Mouse (Mus musculus): ENCODE measurements around the gene Cpne2. TPM values are rescaled to one million over a fixed set of nuclear protein-coding genes. Genes with fewer than 3 reads are reported as not detected.
A peak's percentile ranks its signal among the peaks of the same experiment; 100 is the strongest.

Gene Cpne2
- polyA plus RNA-seq, 1 experiment from 2014 or later, result 10.6 TPM

DNA sequence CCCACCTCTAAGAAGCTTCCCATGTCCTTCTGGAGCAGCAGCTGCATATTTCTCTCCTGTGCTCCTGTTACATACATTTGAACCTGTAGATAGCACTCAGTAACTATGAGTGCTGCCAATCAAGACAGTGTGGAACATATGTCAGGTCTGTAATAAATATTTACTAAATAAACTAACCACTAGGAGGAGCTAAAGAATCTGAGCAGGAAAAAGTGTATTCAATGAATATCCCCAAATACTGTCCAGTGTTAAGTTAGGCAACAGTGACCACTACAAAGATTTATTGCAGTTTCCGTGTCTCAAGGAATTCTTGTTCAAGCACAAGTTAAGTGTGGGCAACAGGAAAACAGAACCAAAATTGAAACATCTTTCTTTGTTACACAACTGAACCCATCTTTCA lies 61.4 kb downstream of the Cpne2 start:
- Histone ChIP-seq H3K36me3 (no peaks in the 10 kb centered on the region), H3K9ac (no peak overlapping the region), H3K27me3 (replicated peaks) (no peaks in the 10 kb centered on the region), H3K9me3 (no peaks in the 10 kb centered on the region), H3K4me1 (0 out of 2 replicates have a peak, but pooled peaks cover 3% of the 10 kb centered on the region), H3K27ac (no peak overlapping the region), H3K4me3 (replicated peaks) (no peak overlapping the region), H3K4me2 (no peak overlapping the region)
- no peak for ATAC-seq (ENCODE audit: insufficient read depth, low FRiP score, low read depth)
- WGBS, result 54% methylated on average over 1 of the region's 1 CpGs

DNA sequence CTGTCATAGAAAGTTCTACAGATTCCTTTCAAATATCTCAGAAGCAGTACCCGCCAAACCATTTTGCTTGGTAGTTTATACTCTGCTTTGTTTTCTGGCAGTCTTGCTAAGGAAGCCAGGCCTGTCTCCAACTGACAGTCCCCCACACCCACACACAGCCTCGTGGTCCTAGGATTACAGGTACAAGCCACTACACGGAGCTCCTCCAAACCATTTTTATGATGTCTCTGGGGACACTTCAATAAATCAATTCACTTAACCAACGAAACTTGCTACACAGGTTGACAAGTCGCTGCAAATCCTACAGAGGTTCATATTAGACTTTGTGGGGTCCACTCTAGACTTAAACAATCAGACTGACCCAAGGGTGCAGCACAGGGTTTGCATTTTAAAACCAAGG lies 67.7 kb downstream of the Cpne2 start:
- no peaks in the 10 kb centered on the region for H3K36me3 ChIP-seq
- H3K9ac ChIP-seq, result peak overlapping the region; percentile 81; the same call in 1 of the 2 replicates
- H3K4me1 ChIP-seq, result peaks cover 14% of the 10 kb centered on the region
- no peak overlapping the region for H3K27ac ChIP-seq
- 12% methylated on average over 5 of the region's 5 CpGs for WGBS
- peak overlapping the region; percentile 67 for H3K4me3 ChIP-seq (replicated peaks)
- no peaks in the 10 kb centered on the region for H3K9me3 ChIP-seq
- no peaks in the 10 kb centered on the region for H3K27me3 ChIP-seq (replicated peaks)
- H3K4me2 ChIP-seq, result peak overlapping the region; percentile 71
- ATAC-seq (ENCODE audit: insufficient read depth, low FRiP score, low read depth), result no peak

DNA sequence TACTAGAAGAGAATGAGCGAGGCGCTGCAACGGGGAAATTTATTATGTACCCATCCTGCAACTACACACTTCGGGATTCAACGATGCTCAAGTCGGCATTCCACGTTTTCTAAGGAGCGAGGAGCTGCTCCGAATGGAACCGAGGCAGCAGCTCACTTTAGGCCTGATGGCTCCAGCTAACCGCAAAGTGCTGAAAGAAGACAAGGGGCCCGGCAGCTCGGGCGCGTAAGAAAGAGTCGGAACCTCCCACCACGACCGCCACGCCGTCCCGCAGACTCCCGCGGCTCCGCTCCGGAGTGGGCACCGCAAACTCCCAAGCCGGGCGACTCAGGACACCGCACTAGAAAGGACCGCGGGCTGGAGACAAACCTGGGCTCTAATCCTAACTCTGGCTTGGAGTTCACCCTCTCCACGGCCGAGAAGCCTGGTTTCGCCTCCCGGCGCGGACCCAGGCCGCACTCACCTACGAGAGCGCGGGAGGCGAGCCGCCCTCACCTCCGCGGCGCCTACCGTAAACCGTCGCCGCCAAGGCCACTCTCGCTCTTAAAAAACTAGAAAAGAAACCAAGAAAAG lies 68.3 kb downstream of the Cpne2 start:
- Histone ChIP-seq H3K4me3 (replicated peaks) (peak overlapping the region; percentile 67), H3K4me2 (peak overlapping the region; percentile 71), H3K27me3 (replicated peaks) (no peaks in the 10 kb centered on the region), H3K4me1 (peaks cover 14% of the 10 kb centered on the region), H3K27ac (peak overlapping the region; percentile 87), H3K9me3 (no peaks in the 10 kb centered on the region), H3K36me3 (no peaks in the 10 kb centered on the region), H3K9ac (peak overlapping the region; percentile 81)
- ATAC-seq (ENCODE audit: insufficient read depth, low FRiP score, low read depth), result peak; percentile 5; the same call in 1 of the 2 replicates
- WGBS, result under 1% methylated on average over 51 of the region's 51 CpGs

- Histone ChIP-seq H3K9me3 (no peaks in the 10 kb centered on the region), H3K9ac (peak within 1 kb of the TSS; percentile 84), H3K4me1 (peaks cover 14% of the 10 kb centered on the region), H3K4me2 (peak within 1 kb of the TSS; percentile 90), H3K27ac (peak within 1 kb of the TSS; percentile 87), H3K36me3 (no peaks in the 10 kb centered on the region), H3K4me3 (replicated peaks) (peak within 1 kb of the TSS; percentile 67), H3K27me3 (replicated peaks) (no peaks in the 10 kb centered on the region)
- under 1% methylated on average over 50 of the region's 55 CpGs for WGBS
- ATAC-seq (ENCODE audit: insufficient read depth, low FRiP score, low read depth), result peak; percentile 99
Measured at GRCm38 (mm10) chr8:94601607-94602385, 69.0 kb downstream of the Cpne2 start, which contains the start of the genes Rspry1 and Fam192a. Rspry1 (plus strand) TSS chr8:94601937. Fam192a (minus strand) TSS chr8:94601997.

- Histone ChIP-seq H3K9ac (peak overlapping the region; percentile 84), H3K4me1 (peaks cover 14% of the 10 kb centered on the region), H3K36me3 (no peaks in the 10 kb centered on the region), H3K9me3 (no peaks in the 10 kb centered on the region), H3K27ac (peak overlapping the region; percentile 50), H3K27me3 (replicated peaks) (no peaks in the 10 kb centered on the region), H3K4me2 (peak overlapping the region; percentile 90), H3K4me3 (replicated peaks) (peak overlapping the region; percentile 67)
- 1% methylated on average over 31 of the region's 31 CpGs for WGBS
- no peak; the same call in 1 of the 2 replicates for ATAC-seq (ENCODE audit: insufficient read depth, low FRiP score, low read depth)
Measured at GRCm38 (mm10) chr8:94602471-94603131, 69.8 kb downstream of the Cpne2 start.

- no peaks in the 10 kb centered on the region for H3K27me3 ChIP-seq (replicated peaks)
- H3K4me1 ChIP-seq, result peaks cover 11% of the 10 kb centered on the region
- H3K4me2 ChIP-seq, result no peak overlapping the region
- no peak for ATAC-seq (ENCODE audit: insufficient read depth, low FRiP score, low read depth)
- no peak overlapping the region for H3K9ac ChIP-seq
- no peak overlapping the region for H3K27ac ChIP-seq
- H3K4me3 ChIP-seq (replicated peaks), result no peak overlapping the region
- no peaks in the 10 kb centered on the region for H3K9me3 ChIP-seq
- 67% methylated on average over 2 of the region's 2 CpGs for WGBS
- no peaks in the 10 kb centered on the region for H3K36me3 ChIP-seq
Measured at GRCm38 (mm10) chr8:94604030-94604429, 71.2 kb downstream of the Cpne2 start.

DNA sequence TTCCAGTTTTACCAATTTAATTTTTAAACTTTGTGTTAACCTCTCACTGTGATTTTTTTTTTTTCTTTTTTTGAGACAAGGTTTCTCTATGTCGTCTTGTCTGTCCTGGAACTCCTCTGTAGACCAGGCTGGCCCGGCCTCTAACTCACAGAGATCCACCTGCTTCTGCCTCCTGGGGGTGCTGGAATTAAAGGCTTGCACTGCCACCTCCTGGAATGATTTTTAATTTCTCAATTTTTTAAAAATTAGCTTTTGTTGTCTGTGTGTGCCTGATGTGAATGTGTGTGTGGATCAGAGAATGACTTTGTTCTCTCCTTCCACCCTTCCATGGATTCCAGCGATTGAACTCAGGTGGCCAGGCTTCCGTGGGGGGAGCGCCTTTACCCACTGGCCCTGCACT lies 74.3 kb downstream of the Cpne2 start:
- 94% methylated on average over 5 of the region's 5 CpGs for WGBS
- H3K36me3 ChIP-seq, result no peaks in the 10 kb centered on the region
- H3K4me3 ChIP-seq (replicated peaks), result no peak overlapping the region
- peaks cover 5% of the 10 kb centered on the region; the same call in 1 of the 2 replicates for H3K4me1 ChIP-seq
- no peak overlapping the region for H3K9ac ChIP-seq
- no peak overlapping the region for H3K4me2 ChIP-seq
- ATAC-seq (ENCODE audit: insufficient read depth, low FRiP score, low read depth), result no peak
- no peak overlapping the region for H3K27ac ChIP-seq
- no peaks in the 10 kb centered on the region for H3K9me3 ChIP-seq
- H3K27me3 ChIP-seq (replicated peaks), result no peaks in the 10 kb centered on the region

Small RNAs within 50 kb of the gene (microRNA-seq; reads per million reads assigned to microRNA genes)
- not detected for gene Mir7072

Other genes starting within 250 kb of the Cpne2 start
- 0.08 and 0.09 TPM in 2 replicates for gene Slc12a3, start 203.8 kb upstream of the Cpne2 start, polyA plus RNA-seq (2015; fragmentation: Nextera tagmentation; extraction: Ambion mirVana)
- 144 and 158 TPM in 2 replicates for gene Herpud1, start 146.6 kb upstream of the Cpne2 start, polyA plus RNA-seq (2015; fragmentation: Nextera tagmentation; extraction: Ambion mirVana)
- gene Nlrc5, start 98.6 kb upstream of the Cpne2 start, polyA plus RNA-seq (2015; fragmentation: Nextera tagmentation; extraction: Ambion mirVana), result 0.51 and 0.54 TPM in 2 replicates
- gene Rspry1, start 68.9 kb downstream of the Cpne2 start, polyA plus RNA-seq (2015; fragmentation: Nextera tagmentation; extraction: Ambion mirVana), result 33.0 and 34.9 TPM in 2 replicates
- gene Fam192a, start 69.0 kb downstream of the Cpne2 start, polyA plus RNA-seq (2015; fragmentation: Nextera tagmentation; extraction: Ambion mirVana), result 55.6 and 61.6 TPM in 2 replicates
- 129 and 137 TPM in 2 replicates for gene Arl2bp, start 133.6 kb downstream of the Cpne2 start, polyA plus RNA-seq (2015; fragmentation: Nextera tagmentation; extraction: Ambion mirVana)
- 71.7 and 79.4 TPM in 2 replicates for gene Pllp, start 163.3 kb downstream of the Cpne2 start, polyA plus RNA-seq (2015; fragmentation: Nextera tagmentation; extraction: Ambion mirVana)
- gene Ccl22, start 212.6 kb downstream of the Cpne2 start, polyA plus RNA-seq (2015; fragmentation: Nextera tagmentation; extraction: Ambion mirVana), result not detected in 2 replicates
- gene Cx3cl1, start 239.0 kb downstream of the Cpne2 start, polyA plus RNA-seq (2015; fragmentation: Nextera tagmentation; extraction: Ambion mirVana), result 10.1 and 14.3 TPM in 2 replicates